Mouse (Mus musculus) E14TG2a.4 (cell line): Measurements from ENCODE around the gene Gadd45b.

Experiments
- CTCF ChIP-seq: conservative IDR thresholded peaks from 2 replicates; pipeline ENCODE4 v1.5.1; 2014; ENCODE audit warnings: low read length
- NANOG ChIP-seq: IDR thresholded peaks from 2 replicates; pipeline ENCODE4 v1.6.1; 2014; ENCODE audit warnings: borderline replicate concordance, low read length, mixed read lengths

DNA sequence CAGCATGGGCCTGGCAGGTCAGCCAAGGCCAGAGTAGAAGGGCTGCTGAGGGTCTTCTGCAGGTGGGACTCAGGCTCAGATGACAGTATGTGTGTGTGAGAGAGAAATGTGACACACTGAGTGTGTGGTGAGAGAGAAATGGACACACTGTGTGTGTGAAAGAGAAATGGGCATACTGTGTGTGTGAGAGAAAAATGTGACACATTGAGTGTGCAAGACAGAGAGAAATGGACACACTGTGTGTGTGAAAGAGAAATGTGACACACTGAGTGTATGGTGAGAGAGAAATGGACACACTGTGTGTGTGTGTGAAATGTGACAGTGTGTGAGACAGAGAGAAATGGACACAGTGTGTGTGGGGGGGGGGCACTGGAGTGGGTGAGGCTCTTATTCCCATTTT, 18.0 kb upstream of the Gadd45b start:
- no peak for TF ChIP-seq CTCF
- TF ChIP-seq NANOG = no peak
